ENCODE assay signal across 8 mouse cellular contexts in the genomic region with DNA sequence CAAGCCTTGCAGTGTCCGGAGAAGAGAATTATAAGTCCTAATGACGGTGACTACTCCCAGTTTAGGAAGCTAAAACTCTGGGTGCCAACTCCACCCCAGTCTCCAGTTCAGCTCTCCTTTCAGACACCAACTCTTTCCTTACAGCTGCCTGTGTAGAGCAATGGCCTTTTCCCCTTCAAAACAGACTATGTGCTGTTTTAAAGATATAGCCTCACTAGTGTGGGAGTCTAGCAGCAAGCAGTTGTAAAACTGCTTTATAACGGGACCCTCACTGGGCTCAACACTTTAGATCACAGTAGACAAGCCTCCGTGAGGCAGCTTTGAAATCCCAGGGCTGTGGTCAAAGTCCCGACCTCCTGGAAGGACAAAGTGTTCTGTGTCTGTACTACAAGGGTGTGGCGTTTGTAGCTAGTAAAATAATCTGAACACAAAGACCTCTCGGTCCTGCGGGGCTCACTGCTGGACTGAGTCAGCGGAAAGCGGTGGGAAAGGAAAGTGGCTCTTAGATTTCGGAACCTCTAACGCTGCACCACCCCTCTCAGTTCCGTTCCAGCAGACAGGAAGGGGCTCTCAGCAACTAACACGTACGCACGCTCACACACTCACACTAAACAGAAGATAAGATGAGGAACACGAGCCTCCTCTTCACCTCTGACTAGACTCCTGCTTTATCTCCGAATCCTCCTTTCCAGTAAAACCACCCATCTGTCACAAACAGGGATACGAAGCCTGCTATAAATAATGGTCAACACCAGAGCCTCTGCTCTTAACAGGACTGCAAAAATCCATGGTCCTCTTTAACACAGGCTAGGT. TPM values are rescaled to one million over a fixed set of nuclear protein-coding genes. Genes with fewer than 3 reads are reported as not detected.
DNase-seq lines count a peak whose midpoint lies in the region; ATAC-seq lines count a peak whose summit lies in the region.

No protein-coding gene starts in this region.

- 0 out of 2 replicates have a peak overlapping the region, but pooled peaks have one; percentile 22 for H3K4me2 ChIP-seq in forebrain, embryonic 11.5 days (ENCODE audit: low read depth, low read length, severe bottlenecking)
- H3K4me2 ChIP-seq in heart, embryonic 16.5 days (ENCODE audit: low read depth, low read length): peak overlapping the region; percentile 76

- H3K4me1 ChIP-seq in forebrain, embryonic 11.5 days (replicated peaks; ENCODE audit: control insufficient read depth, insufficient read depth, low read length): peaks cover 3% of the 10 kb centered on the region; the same call in 1 of the 2 replicates
- H3K4me1 ChIP-seq in heart, embryonic 16.5 days (ENCODE audit: control insufficient read depth, insufficient read depth, low read length): peaks cover 11% of the 10 kb centered on the region

- H3K4me3 ChIP-seq in forebrain, embryonic 11.5 days (ENCODE audit: low read depth, low read length): no peak overlapping the region
- peak overlapping the region; percentile 56 for H3K4me3 ChIP-seq in heart, embryonic 16.5 days (ENCODE audit: low read length)

- H3K9ac ChIP-seq in forebrain, embryonic 11.5 days (ENCODE audit: low read length): peak overlapping the region; percentile 21; the same call in 1 of the 2 replicates
- H3K9ac ChIP-seq in heart, embryonic 16.5 days (ENCODE audit: low read length): peak overlapping the region; percentile 80

- H3K27ac ChIP-seq in forebrain, embryonic 11.5 days (ENCODE audit: low read depth, low read length): no peak overlapping the region
- peak overlapping the region; percentile 91 for H3K27ac ChIP-seq in heart, embryonic 16.5 days (ENCODE audit: low read length)

- ATAC-seq in forebrain, embryonic 11.5 days (replicated peaks; ENCODE audit: low FRiP score): peak; percentile 39
- ATAC-seq in heart, embryonic 16.5 days (replicated peaks; ENCODE audit: extremely low read depth, insufficient read depth, low FRiP score): peak; percentile 95

- no peaks in the 10 kb centered on the region for H3K27me3 ChIP-seq in forebrain, embryonic 11.5 days (ENCODE audit: control insufficient read depth, insufficient read depth, low read length)
- no peaks in the 10 kb centered on the region; the same call in 1 of the 2 replicates for H3K27me3 ChIP-seq in heart, embryonic 16.5 days (ENCODE audit: control insufficient read depth, insufficient read depth, low read length)

- no peaks in the 10 kb centered on the region for H3K36me3 ChIP-seq in forebrain, embryonic 11.5 days (ENCODE audit: control insufficient read depth, insufficient read depth, low read length)
- H3K36me3 ChIP-seq in heart, embryonic 16.5 days (ENCODE audit: control insufficient read depth, insufficient read depth): no peaks in the 10 kb centered on the region

- peak; percentile 73 for DNase-seq in CD4-positive, CD25-positive, alpha-beta regulatory T cell, adult 2 months (ENCODE audit: low read depth, low spot score)
- DNase-seq in adrenal gland, adult 18-20 months (ENCODE audit: low spot score in 2 of 2): peak; percentile 23 to 39
- DNase-seq in forebrain, embryonic 11.5 days (ENCODE audit: low spot score): no peak
- peak; percentile 63 for DNase-seq in kidney, postnatal 10 days
- peak; percentile 87 for DNase-seq in lung, postnatal 25 days (ENCODE audit: low spot score)
- DNase-seq in ovary, postnatal 14 days (ENCODE audit: low spot score): peak; percentile 34
- peak; percentile 51 for DNase-seq in urinary bladder, postnatal 14 days (ENCODE audit: low spot score)

- H3K9me3 ChIP-seq in forebrain, embryonic 11.5 days (ENCODE audit: control insufficient read depth, low read length): no peaks in the 10 kb centered on the region
- no peaks in the 10 kb centered on the region for H3K9me3 ChIP-seq in heart, embryonic 16.5 days (replicated peaks; ENCODE audit: control insufficient read depth, low read length)

- 55% methylated on average over 19 of the region's 19 CpGs for WGBS in forebrain, embryonic 11.5 days
- WGBS in heart, embryonic 16.5 days: 8% methylated on average over 19 of the region's 19 CpGs

RNA-seq across cellular contexts. Expression of gene Arl4a, which starts 21.0 kb away (rescaled TPM):
- 100 to 1,000 TPM in 1 of 2 experiments, 10 to 100 TPM in 1; 77.2 to 124 TPM for total RNA-seq in adrenal gland, adult 18-20 months (2021)
- 55.1 and 63.8 TPM in 2 replicates for polyA plus RNA-seq in forebrain, embryonic 11.5 days (2014; fragmentation: Nextera tagmentation; extraction: Ambion mirVana)
- polyA plus RNA-seq in heart, embryonic 16.5 days (2015; fragmentation: Nextera tagmentation; extraction: Ambion mirVana): 32.8 and 38.5 TPM in 2 replicates
